8 mouse cellular contexts compared by ENCODE assay signal in genomic region chr10:117209469-117209938, GRCm38 (mm10). TPM values are rescaled to one million over a fixed set of nuclear protein-coding genes. Genes with fewer than 3 reads are reported as not detected.
DNase-seq lines count a peak whose midpoint lies in the region; ATAC-seq lines count a peak whose summit lies in the region.

No protein-coding gene starts in this region.

- H3K4me2 ChIP-seq in midbrain, embryonic 12.5 days (replicated peaks): peak overlapping the region; percentile 44

- no peak overlapping the region for H3K9ac ChIP-seq in midbrain, embryonic 12.5 days (replicated peaks)

- H3K9me3 ChIP-seq in embryonic facial prominence, embryonic 10.5 days: no peaks in the 10 kb centered on the region
- H3K9me3 ChIP-seq in limb, embryonic 10.5 days (replicated peaks): no peaks in the 10 kb centered on the region
- H3K9me3 ChIP-seq in midbrain, embryonic 12.5 days: no peaks in the 10 kb centered on the region

- peaks cover 4% of the 10 kb centered on the region for H3K4me1 ChIP-seq in embryonic facial prominence, embryonic 10.5 days
- H3K4me1 ChIP-seq in limb, embryonic 10.5 days: 0 out of 2 replicates have a peak, but pooled peaks cover 6% of the 10 kb centered on the region
- no peaks in the 10 kb centered on the region for H3K4me1 ChIP-seq in midbrain, embryonic 12.5 days

- H3K36me3 ChIP-seq in embryonic facial prominence, embryonic 10.5 days (replicated peaks): peaks cover 28% of the 10 kb centered on the region
- peaks cover 23% of the 10 kb centered on the region for H3K36me3 ChIP-seq in limb, embryonic 10.5 days
- H3K36me3 ChIP-seq in midbrain, embryonic 12.5 days: peaks cover 23% of the 10 kb centered on the region

- no peaks in the 10 kb centered on the region for H3K27me3 ChIP-seq in embryonic facial prominence, embryonic 10.5 days (replicated peaks; ENCODE audit: low read depth, poor library complexity, severe bottlenecking)
- no peaks in the 10 kb centered on the region for H3K27me3 ChIP-seq in limb, embryonic 10.5 days (ENCODE audit: low read depth, poor library complexity, severe bottlenecking)
- no peaks in the 10 kb centered on the region for H3K27me3 ChIP-seq in midbrain, embryonic 12.5 days

- ATAC-seq in midbrain, embryonic 12.5 days (ENCODE audit: low FRiP score, low read depth): peak; percentile 81

- H3K27ac ChIP-seq in embryonic facial prominence, embryonic 10.5 days (replicated peaks): no peak overlapping the region
- H3K27ac ChIP-seq in limb, embryonic 10.5 days: no peak overlapping the region
- H3K27ac ChIP-seq in midbrain, embryonic 12.5 days (replicated peaks): no peak overlapping the region

- DNase-seq in heart, adult 18-20 months: peak; percentile 60 to 73
- DNase-seq in heart, adult 11 months: no peak
- peak; percentile 55 for DNase-seq in T-cell, adult 2 months (ENCODE audit: low spot score)
- DNase-seq in embryonic facial prominence, embryonic 10.5 days (ENCODE audit: low spot score): peak; percentile 55
- DNase-seq in heart, postnatal 4 days: peak; percentile 47
- peak; percentile 59 for DNase-seq in limb, embryonic 10.5 days (ENCODE audit: low spot score)
- peak; percentile 70 for DNase-seq in thymus, postnatal 0 days (ENCODE audit: low spot score)

- WGBS in embryonic facial prominence, embryonic 10.5 days: 19% methylated on average over 11 of the region's 11 CpGs
- 20% methylated on average over 11 of the region's 11 CpGs for WGBS in limb, embryonic 10.5 days
- WGBS in midbrain, embryonic 12.5 days: 14% methylated on average over 11 of the region's 11 CpGs

- H3K4me3 ChIP-seq in embryonic facial prominence, embryonic 10.5 days: peak overlapping the region; percentile 48
- peak overlapping the region; percentile 41 for H3K4me3 ChIP-seq in limb, embryonic 10.5 days
- H3K4me3 ChIP-seq in midbrain, embryonic 12.5 days: peak overlapping the region; percentile 24

RNA-seq across cellular contexts. Expression of gene Yeats4, which starts 14.8 kb away (rescaled TPM):
- total RNA-seq in heart, adult 18-20 months (2021): 10 to 100 TPM; 29.3 to 30.2 TPM
- 107 and 110 TPM in 2 replicates for polyA plus RNA-seq in embryonic facial prominence, embryonic 10.5 days (2016; fragmentation: Nextera tagmentation; extraction: Ambion mirVana)
- 10 to 100 TPM; 38.9 to 41.0 TPM for total RNA-seq in heart, postnatal 4 days (2021)
- 107 and 111 TPM in 2 replicates for polyA plus RNA-seq in limb, embryonic 10.5 days (2016; fragmentation: Nextera tagmentation; extraction: Ambion mirVana)
- polyA plus RNA-seq in midbrain, embryonic 12.5 days (2016; fragmentation: Nextera tagmentation; extraction: Ambion mirVana): 147 and 162 TPM in 2 replicates
- 89.8 and 97.7 TPM in 2 replicates for polyA plus RNA-seq in thymus, postnatal 0 days (2015; fragmentation: Nextera tagmentation; extraction: Ambion mirVana)

RNA-seq across cellular contexts. Expression of gene 9530003J23Rik, which starts 29.0 kb away (rescaled TPM):
- not detected for total RNA-seq in heart, adult 18-20 months (2021)
- polyA plus RNA-seq in embryonic facial prominence, embryonic 10.5 days (2016; fragmentation: Nextera tagmentation; extraction: Ambion mirVana): not detected in 2 replicates
- not detected for total RNA-seq in heart, postnatal 4 days (2021)
- polyA plus RNA-seq in limb, embryonic 10.5 days (2016; fragmentation: Nextera tagmentation; extraction: Ambion mirVana): not detected in 2 replicates
- polyA plus RNA-seq in midbrain, embryonic 12.5 days (2016; fragmentation: Nextera tagmentation; extraction: Ambion mirVana): not detected in 2 replicates
- not detected in 2 replicates for polyA plus RNA-seq in thymus, postnatal 0 days (2015; fragmentation: Nextera tagmentation; extraction: Ambion mirVana)
